Mouse (Mus musculus): ENCODE measurements at regions not wholly inside any gene's neighbourhood (a gene's known extent, or its start where the extent isn't known, plus 50 kb on each side); places are given as distances from the start of the nearest gene placed in this dataset.

DNA sequence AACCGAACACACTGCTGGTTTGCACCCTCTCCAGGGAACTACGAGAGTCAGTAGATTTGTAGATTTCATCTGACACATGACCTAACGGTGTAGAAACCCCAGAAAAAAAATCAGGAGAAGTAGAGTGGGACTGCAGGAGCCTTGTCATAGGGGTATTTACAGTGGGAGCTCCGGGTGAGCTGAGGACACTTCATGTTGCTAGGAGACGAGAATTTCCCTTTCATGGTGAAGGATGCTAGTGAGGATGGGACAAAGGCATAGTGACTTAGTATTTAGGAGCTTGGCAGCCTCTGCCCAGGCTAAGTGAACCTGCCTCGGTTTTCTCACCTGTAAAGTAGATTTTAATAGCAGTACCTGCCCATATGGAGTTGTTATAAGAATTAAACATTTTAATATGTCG, 52.8 kb upstream of the Epha4 start:
- no peak for DNase-seq (ENCODE audit: low spot score)

All from spleen, adult 12 weeks (tissue).